Mouse (Mus musculus) layer of hippocampus, adult 18-20 months (tissue): Measurements from ENCODE around the gene Nufip2. TPM values are rescaled to one million over a fixed set of nuclear protein-coding genes. Genes with fewer than 3 reads are reported as not detected.
"Not testable (repeated sequence)": the region's sequence is repeated elsewhere in the genome, so short reads cannot be mapped to it uniquely, and the experiment has no call there.

Experiments
- DNase-seq, 2 experiments: peaks; one replicate each; pipeline ENCODE4 v3.0.0; 2022; ENCODE audit warnings: low spot score in 2 of 2
- total RNA-seq, 2 experiments: library from RNA; stranded (reverse); gene quantifications; 2 replicates each; pipeline ENCODE4 v1.2.3; 2021

Nufip2 gene
- total RNA-seq, 2 experiments from 2014 or later, result 75.3 to 76.1 TPM

GRCm38 (mm10) chr11:77705920-77706319 is 20.0 kb downstream of the Nufip2 start:
- no peak for DNase-seq

GRCm38 (mm10) chr11:77709039-77709438 is 23.1 kb downstream of the Nufip2 start:
- DNase-seq, result no peak

- DNase-seq, result no peak
Observed at GRCm38 (mm10) chr11:77713736-77714135, 27.8 kb downstream of the Nufip2 start.

- DNase-seq, result no peak
Observed at GRCm38 (mm10) chr11:77719055-77719454, 33.1 kb downstream of the Nufip2 start.

GRCm38 (mm10) chr11:77721389-77721788 is 35.4 kb downstream of the Nufip2 start:
- DNase-seq, result no peak

GRCm38 (mm10) chr11:77724766-77725165 is 38.8 kb downstream of the Nufip2 start:
- peak in 1 of 2 experiments; percentile 28 for DNase-seq

GRCm38 (mm10) chr11:77725183-77725582 is 39.2 kb downstream of the Nufip2 start, which contains the start of gene Cryba1:
Gene Cryba1, minus strand, starts transcription at chr11:77725283.
- no peak for DNase-seq

GRCm38 (mm10) chr11:77728587-77728986 is 42.6 kb downstream of the Nufip2 start:
- no peak for DNase-seq

GRCm38 (mm10) chr11:77737289-77737688 is 51.3 kb downstream of the Nufip2 start:
- peak; percentile 69 to 91 for DNase-seq

- no peak for DNase-seq
Observed at GRCm38 (mm10) chr11:77738555-77738954, 52.6 kb downstream of the Nufip2 start.

GRCm38 (mm10) chr11:77743966-77744365 is 58.0 kb downstream of the Nufip2 start:
- DNase-seq, result no peak

- no peak for DNase-seq
Observed at GRCm38 (mm10) chr11:77746652-77747051, 60.7 kb downstream of the Nufip2 start.

- not testable (repeated sequence) for DNase-seq
Observed at GRCm38 (mm10) chr11:77747103-77747502, 61.1 kb downstream of the Nufip2 start.

GRCm38 (mm10) chr11:77748996-77749395 is 63.0 kb downstream of the Nufip2 start:
- no peak for DNase-seq

GRCm38 (mm10) chr11:77752525-77752924 is 66.6 kb downstream of the Nufip2 start:
- DNase-seq, result no peak

GRCm38 (mm10) chr11:77753469-77753868 is 67.5 kb downstream of the Nufip2 start:
- DNase-seq, result no peak

- no peak for DNase-seq
Observed at GRCm38 (mm10) chr11:77760031-77760430, 74.1 kb downstream of the Nufip2 start.

- DNase-seq, result peak; percentile 55 to 89
Observed at GRCm38 (mm10) chr11:77762783-77763672, 77.1 kb downstream of the Nufip2 start, which contains the start of gene Myo18a. Gene Myo18a, plus strand, starts transcription at chr11:77763246.

GRCm38 (mm10) chr11:77763673-77764340 is 77.9 kb downstream of the Nufip2 start:
- no peak for DNase-seq

GRCm38 (mm10) chr11:77764694-77765458 is 78.9 kb downstream of the Nufip2 start:
- DNase-seq, result peak; percentile 38 to 79

GRCm38 (mm10) chr11:77765459-77765777 is 79.5 kb downstream of the Nufip2 start:
- DNase-seq, result no peak
